Mouse (Mus musculus): Measurements from ENCODE around the gene Npat. TPM values are rescaled to one million over a fixed set of nuclear protein-coding genes. Genes with fewer than 3 reads are reported as not detected.

The Npat gene
- polyA plus RNA-seq, 1 experiment from 2014 or later = 11.4 TPM

- H3K4me2 ChIP-seq (ENCODE audit: low read length) = peak overlapping the region; percentile 91
- H3K36me3 ChIP-seq (ENCODE audit: insufficient read depth, low read length) = no peaks in the 10 kb centered on the region
- H3K4me3 ChIP-seq (replicated peaks; ENCODE audit: low read depth, low read length) = peak overlapping the region; percentile 93
- H3K27me3 ChIP-seq (ENCODE audit: insufficient read depth, low read length) = no peaks in the 10 kb centered on the region
- no peaks in the 10 kb centered on the region for H3K9me3 ChIP-seq (replicated peaks; ENCODE audit: low read length)
- peak overlapping the region; percentile 93 for H3K27ac ChIP-seq
- peak; percentile 41 for DNase-seq (ENCODE audit: low spot score)
- H3K4me1 ChIP-seq (replicated peaks; ENCODE audit: insufficient read depth, low read length) = 0 out of 2 replicates have a peak, but pooled peaks cover 9% of the 10 kb centered on the region
- under 1% methylated on average over 31 of the region's 34 CpGs for WGBS
- no peak for ATAC-seq (replicated peaks; ENCODE audit: low FRiP score, low read depth)
- peak overlapping the region; percentile 88 for H3K9ac ChIP-seq (ENCODE audit: low read depth, low read length)
- TF ChIP-seq CTCF (IDR thresholded peaks at IDR 0.05; ENCODE audit: low read depth) = no peak
These were observed 604 bp downstream of the Npat start for GRCm38 (mm10) chr9:53537336-53537965.

GRCm38 (mm10) chr9:53570662-53571061 is 33.8 kb downstream of the Npat start:
- Histone ChIP-seq H3K9me3 (replicated peaks; ENCODE audit: low read length) (no peaks in the 10 kb centered on the region), H3K27me3 (ENCODE audit: insufficient read depth, low read length) (no peaks in the 10 kb centered on the region), H3K36me3 (ENCODE audit: insufficient read depth, low read length) (peaks cover 43% of the 10 kb centered on the region), H3K9ac (ENCODE audit: low read depth, low read length) (no peak overlapping the region), H3K4me1 (replicated peaks; ENCODE audit: insufficient read depth, low read length) (no peaks in the 10 kb centered on the region), H3K4me3 (replicated peaks; ENCODE audit: low read depth, low read length) (no peak overlapping the region), H3K4me2 (ENCODE audit: low read length) (no peak overlapping the region), H3K27ac (no peak overlapping the region)
- ATAC-seq (replicated peaks; ENCODE audit: low FRiP score, low read depth) = no peak
- TF ChIP-seq CTCF (IDR thresholded peaks at IDR 0.05; ENCODE audit: low read depth) = 0 out of 2 replicates have a peak, but pooled peaks have one; percentile 11
- WGBS = 68% methylated on average over 6 of the region's 6 CpGs
- peak; percentile 11 for DNase-seq (ENCODE audit: low spot score)

- Histone ChIP-seq H3K27ac (no peak overlapping the region), H3K9ac (ENCODE audit: low read depth, low read length) (no peak overlapping the region), H3K36me3 (ENCODE audit: insufficient read depth, low read length) (peaks cover 37% of the 10 kb centered on the region), H3K4me1 (replicated peaks; ENCODE audit: insufficient read depth, low read length) (no peaks in the 10 kb centered on the region), H3K4me3 (replicated peaks; ENCODE audit: low read depth, low read length) (no peak overlapping the region), H3K4me2 (ENCODE audit: low read length) (no peak overlapping the region), H3K9me3 (replicated peaks; ENCODE audit: low read length) (no peaks in the 10 kb centered on the region), H3K27me3 (ENCODE audit: insufficient read depth, low read length) (no peaks in the 10 kb centered on the region)
- ATAC-seq (replicated peaks; ENCODE audit: low FRiP score, low read depth) = no peak
- TF ChIP-seq CTCF (IDR thresholded peaks at IDR 0.05; ENCODE audit: low read depth) = no peak
- WGBS = 89% methylated on average over 7 of the region's 7 CpGs
- DNase-seq (ENCODE audit: low spot score) = no peak
These were observed 35.9 kb downstream of the Npat start for GRCm38 (mm10) chr9:53572516-53573307.

- H3K27me3 ChIP-seq (ENCODE audit: insufficient read depth, low read length) = no peaks in the 10 kb centered on the region
- H3K9me3 ChIP-seq (replicated peaks; ENCODE audit: low read length) = no peaks in the 10 kb centered on the region
- H3K4me1 ChIP-seq (replicated peaks; ENCODE audit: insufficient read depth, low read length) = no peaks in the 10 kb centered on the region
- H3K4me3 ChIP-seq (replicated peaks; ENCODE audit: low read depth, low read length) = no peak overlapping the region
- H3K9ac ChIP-seq (ENCODE audit: low read depth, low read length) = no peak overlapping the region
- no peak overlapping the region for H3K4me2 ChIP-seq (ENCODE audit: low read length)
- WGBS = 82% methylated on average over 5 of the region's 5 CpGs
- DNase-seq (ENCODE audit: low spot score) (no peak), ATAC-seq (replicated peaks; ENCODE audit: low FRiP score, low read depth) (no peak)
- H3K27ac ChIP-seq = no peak overlapping the region
- H3K36me3 ChIP-seq (ENCODE audit: insufficient read depth, low read length) = peaks cover 20% of the 10 kb centered on the region
- TF ChIP-seq CTCF (IDR thresholded peaks at IDR 0.05; ENCODE audit: low read depth) = no peak
These were observed 38.9 kb downstream of the Npat start for GRCm38 (mm10) chr9:53575721-53576120.

- no peak for ATAC-seq (replicated peaks; ENCODE audit: low FRiP score, low read depth)
- Histone ChIP-seq H3K27me3 (ENCODE audit: insufficient read depth, low read length) (no peaks in the 10 kb centered on the region), H3K9ac (ENCODE audit: low read depth, low read length) (no peak overlapping the region), H3K4me3 (replicated peaks; ENCODE audit: low read depth, low read length) (no peak overlapping the region), H3K36me3 (ENCODE audit: insufficient read depth, low read length) (peaks cover 44% of the 10 kb centered on the region), H3K27ac (no peak overlapping the region), H3K4me2 (ENCODE audit: low read length) (no peak overlapping the region), H3K4me1 (replicated peaks; ENCODE audit: insufficient read depth, low read length) (no peaks in the 10 kb centered on the region), H3K9me3 (replicated peaks; ENCODE audit: low read length) (no peaks in the 10 kb centered on the region)
- 93% methylated on average over 4 of the region's 4 CpGs for WGBS
- no peak for DNase-seq (ENCODE audit: low spot score)
- no peak for TF ChIP-seq CTCF (IDR thresholded peaks at IDR 0.05; ENCODE audit: low read depth)
These were observed 45.0 kb downstream of the Npat start for GRCm38 (mm10) chr9:53581870-53582269.

GRCm38 (mm10) chr9:53594764-53595163 is 57.9 kb downstream of the Npat start:
- Histone ChIP-seq H3K9ac (ENCODE audit: low read depth, low read length) (no peak overlapping the region), H3K4me1 (replicated peaks; ENCODE audit: insufficient read depth, low read length) (no peaks in the 10 kb centered on the region), H3K36me3 (ENCODE audit: insufficient read depth, low read length) (peaks cover 25% of the 10 kb centered on the region), H3K4me2 (ENCODE audit: low read length) (no peak overlapping the region), H3K27ac (no peak overlapping the region), H3K27me3 (ENCODE audit: insufficient read depth, low read length) (no peaks in the 10 kb centered on the region), H3K4me3 (replicated peaks; ENCODE audit: low read depth, low read length) (no peak overlapping the region), H3K9me3 (replicated peaks; ENCODE audit: low read length) (no peaks in the 10 kb centered on the region)
- peak; percentile 71 for DNase-seq (ENCODE audit: low spot score)
- ATAC-seq (replicated peaks; ENCODE audit: low FRiP score, low read depth) = no peak
- peak; percentile 88 for TF ChIP-seq CTCF (IDR thresholded peaks at IDR 0.05; ENCODE audit: low read depth)
- 8% methylated on average over 3 of the region's 3 CpGs for WGBS

Data from kidney, postnatal 0 days (tissue).